Mouse (Mus musculus): Measurements from ENCODE around the gene Wipf1.

The Wipf1 gene

DNA sequence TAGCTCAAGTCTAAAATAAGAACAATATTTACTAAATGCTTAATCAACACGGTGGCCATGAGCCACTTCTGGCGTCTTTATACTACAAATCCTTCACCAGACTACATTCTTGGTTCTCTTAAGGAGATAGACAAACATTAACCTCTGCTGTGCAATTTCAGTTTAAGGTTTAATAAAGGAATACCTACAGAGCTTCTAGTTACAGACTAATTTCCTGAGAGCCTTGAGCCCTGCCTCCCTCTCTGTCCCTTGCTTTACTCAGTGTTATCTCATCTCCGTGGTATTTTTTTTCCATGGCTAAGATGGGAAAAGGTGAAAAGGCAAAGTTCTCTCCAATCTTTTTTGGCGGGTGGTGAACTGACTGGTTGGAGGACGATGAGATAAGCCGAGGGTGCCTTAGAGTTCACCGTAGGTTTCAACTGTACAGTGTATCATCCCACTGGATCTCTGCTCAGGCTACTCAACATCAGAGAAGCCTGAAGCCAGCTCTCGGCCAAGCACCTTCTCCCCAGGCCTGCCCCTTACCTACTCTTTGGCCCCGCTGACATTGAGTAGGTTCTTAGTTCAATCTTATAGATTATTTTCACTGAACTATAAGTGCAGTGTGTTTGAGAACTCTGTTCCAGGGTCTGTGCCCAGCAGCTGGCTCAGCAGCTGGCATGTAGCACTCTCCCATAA, 149.1 kb downstream of the Wipf1 start:
- TF ChIP-seq GATA4 (IDR thresholded peaks at IDR 0.05; ENCODE audit: insufficient replicate concordance, low read length): no peak

DNA sequence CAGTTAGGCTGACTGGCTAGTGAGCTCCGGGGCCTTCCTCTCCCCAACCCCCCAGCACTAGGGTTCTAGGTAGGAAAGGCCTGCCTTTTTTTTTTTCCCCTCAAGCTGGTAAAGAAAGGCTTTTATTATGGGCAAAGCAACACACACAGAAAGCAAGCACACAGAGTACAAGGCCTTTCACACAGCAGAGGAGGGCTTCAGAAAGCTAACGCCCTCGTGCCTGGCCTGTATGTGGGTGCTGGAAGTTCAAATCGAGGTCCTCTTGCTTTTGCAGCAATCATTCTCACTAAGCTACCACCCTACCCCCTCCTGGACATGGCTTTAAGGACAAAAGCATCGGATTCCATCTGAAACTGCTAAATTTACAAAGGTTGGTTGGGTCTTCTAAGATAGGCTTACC, 149.9 kb downstream of the Wipf1 start:
- TF ChIP-seq GATA4 (IDR thresholded peaks at IDR 0.05; ENCODE audit: insufficient replicate concordance, low read length): no peak
